Mouse (Mus musculus): ENCODE measurements around the gene Fkbp14.

- TF ChIP-seq CTCF (IDR thresholded peaks at IDR 0.05; ENCODE audit: insufficient read depth, low read length) (no peak), POLR2A (IDR thresholded peaks at IDR 0.05; ENCODE audit: borderline replicate concordance, extremely low read depth, low read depth, low read length) (no peak)
Measured at GRCm38 (mm10) chr6:54537053-54537452, 60.1 kb downstream of the Fkbp14 start.

Measured in lung, adult 2 months (tissue).